Mouse (Mus musculus) small intestine, adult 2 months (tissue): ENCODE results near the gene Jhy.

Source experiments
- CTCF ChIP-seq: fragments of 200-500 bp; IDR thresholded peaks from 2 replicates; pipeline ENCODE4 v1.5.1; 2012; ENCODE audit warnings: low read depth, mild to moderate bottlenecking, control low read depth, inconsistent platforms, low read length, moderate library complexity, mixed read lengths; ENCODE audit not compliant: insufficient replicate concordance, insufficient read length; ENCODE audit errors: extremely low read depth
- POLR2A ChIP-seq: fragments of 200-500 bp; IDR thresholded peaks from 2 replicates; pipeline ENCODE4 v1.6.1; 2012; ENCODE audit warnings: low read depth, mild to moderate bottlenecking, control low read depth, inconsistent platforms, low read length, moderate library complexity

DNA sequence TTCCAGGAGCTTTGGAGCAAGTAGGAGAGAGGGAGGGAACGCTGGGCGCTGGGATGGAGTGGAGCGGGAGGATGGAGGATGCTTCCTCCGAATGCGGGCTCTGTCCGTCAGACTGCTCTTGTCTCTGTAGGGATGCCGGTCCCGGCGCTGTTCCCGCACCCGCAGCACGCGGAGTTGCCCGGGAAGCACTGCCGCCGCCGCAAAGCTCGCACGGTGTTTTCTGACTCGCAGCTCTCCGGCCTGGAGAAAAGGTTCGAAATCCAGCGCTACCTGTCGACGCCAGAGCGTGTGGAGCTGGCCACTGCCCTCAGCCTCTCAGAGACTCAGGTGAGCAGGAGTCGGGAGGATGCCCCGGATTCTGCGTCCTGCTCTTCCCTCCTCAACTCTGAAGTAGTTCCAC lies 87.8 kb downstream of the Jhy start:
- TF ChIP-seq CTCF (no peak), POLR2A (no peak)
